Mouse (Mus musculus) lung, adult 10 weeks (tissue): ENCODE data around the gene Zbed6. TPM values are rescaled to one million over a fixed set of nuclear protein-coding genes. Genes with fewer than 3 reads are reported as not detected.

Experiments used
- polyA plus RNA-seq: library from polyadenylated mRNA; stranded (reverse); fragments of 350-450 nt; fragmentation: Illumina TruSeq; extraction: RNeasy Lipid Tissue Mini Kit (QIAGEN cat#74804); gene quantifications from one replicate; pipeline ENCODE4 v1.2.3, GENCODE M21; 2014; ENCODE audit warnings: low read depth, low replicate concordance; ENCODE audit not compliant: insufficient read depth

Zbed6 gene
- polyA plus RNA-seq, result 1.2 TPM

GRCm38 (mm10) chr1:133660466-133661202 lies at the start of gene Zbed6:
Zbed6 (minus strand) TSS chr1:133660885.

GRCm38 (mm10) chr1:133689897-133690296 lies 29.2 kb upstream of the Zbed6 start, which contains the start of gene Lax1:
Lax1 (minus strand) TSS chr1:133690108.

GRCm38 (mm10) chr1:133661203-133661933 lies 683 bp upstream of the Zbed6 start, which contains the start of gene Gm38394:
Gm38394 (minus strand) TSS chr1:133661318.

GRCm38 (mm10) chr1:133609771-133610502 lies 50.7 kb downstream of the Zbed6 start, which contains the start of gene Snrpe:
Snrpe (minus strand) TSS chr1:133610291.

Other genes starting within 250 kb of the Zbed6 start
- 25.5 TPM for gene Sox13, start 236.5 kb downstream of the Zbed6 start, polyA plus RNA-seq
- 209 TPM for gene Snrpe, start 50.6 kb downstream of the Zbed6 start, polyA plus RNA-seq
- 1.1 TPM for gene Gm38394, start 433 bp upstream of the Zbed6 start, polyA plus RNA-seq
- 4.9 TPM for gene Lax1, start 29.2 kb upstream of the Zbed6 start, polyA plus RNA-seq
- 3.8 TPM for gene Atp2b4, start 140.2 kb upstream of the Zbed6 start, polyA plus RNA-seq
- gene Optc, start 247.1 kb upstream of the Zbed6 start, polyA plus RNA-seq, result 1.4 TPM